Comparison of ENCODE assay signal across 9 mouse cellular contexts in the genomic region with DNA sequence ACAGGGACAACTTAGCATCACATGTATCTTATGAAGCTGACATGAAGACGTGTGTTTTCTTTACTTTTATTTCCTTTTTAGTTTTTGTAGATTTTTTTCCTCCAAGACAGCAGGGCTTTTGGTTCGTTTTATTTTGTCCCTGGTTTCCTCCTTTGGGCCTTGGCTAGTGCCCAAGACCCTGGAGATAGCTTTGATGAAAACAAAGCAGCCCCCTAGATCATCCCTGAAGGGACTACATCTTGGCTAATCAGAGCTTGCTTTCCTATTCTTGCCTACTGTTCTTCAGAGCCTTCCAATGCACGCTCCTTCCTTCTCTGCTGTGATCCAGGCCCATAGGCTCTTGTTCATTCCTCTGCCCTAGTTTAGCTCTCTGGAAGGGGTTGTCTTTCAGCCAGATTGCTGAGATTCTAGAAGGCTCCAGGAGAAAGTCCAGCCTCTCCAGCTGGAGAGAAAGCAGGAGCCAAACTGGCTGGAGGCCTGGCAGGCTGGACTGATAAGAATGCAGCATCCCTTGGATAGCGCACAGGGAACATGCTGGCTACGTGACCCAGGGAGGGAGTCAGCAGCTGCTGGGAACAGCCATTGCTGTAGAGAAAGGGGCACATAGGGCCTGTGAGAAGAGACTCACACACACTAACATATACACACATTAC. TPM values are rescaled to one million over a fixed set of nuclear protein-coding genes. Genes with fewer than 3 reads are reported as not detected.
DNase-seq lines count a peak whose midpoint lies in the region; ATAC-seq and TF ChIP-seq lines count a peak whose summit lies in the region.
"Had no signal": no experiment of that assay in that cellular context is flagged by ENCODE, and none has a peak within 500 bp of the region (broad histone marks: within the 10 kb centered on the region; RNA-seq: fewer than 3 reads in every experiment).

No protein-coding gene starts in this region.

- no peaks in the 10 kb centered on the region for H3K27me3 ChIP-seq in intestine, postnatal 0 days (replicated peaks; ENCODE audit: control insufficient read depth, insufficient read depth, low read length)
- no peaks in the 10 kb centered on the region for H3K27me3 ChIP-seq in lung, embryonic 15.5 days

- H3K4me2 ChIP-seq in intestine, postnatal 0 days (replicated peaks; ENCODE audit: low read depth): no peak overlapping the region
- H3K4me2 ChIP-seq in lung, embryonic 15.5 days: no peak overlapping the region

- no peak for TF ChIP-seq CTCF in layer of hippocampus, adult 2 months (conservative IDR thresholded peaks at IDR 0.05)
- TF ChIP-seq CTCF in intestine, postnatal 0 days (IDR thresholded peaks at IDR 0.05; ENCODE audit: low read depth): no peak

- H3K27ac ChIP-seq in layer of hippocampus, adult 2 months: peak overlapping the region; percentile 76
- 0 out of 2 replicates have a peak overlapping the region, but pooled peaks have one; percentile 11 for H3K27ac ChIP-seq in intestine, postnatal 0 days (ENCODE audit: low read depth, low read length)
- peak overlapping the region; percentile 95 for H3K27ac ChIP-seq in lung, embryonic 15.5 days

- no peak overlapping the region for H3K4me3 ChIP-seq in layer of hippocampus, adult 2 months
- H3K4me3 ChIP-seq in intestine, postnatal 0 days (ENCODE audit: low read depth, low read length): no peak overlapping the region
- no peak overlapping the region for H3K4me3 ChIP-seq in lung, embryonic 15.5 days

- no peaks in the 10 kb centered on the region for H3K36me3 ChIP-seq in intestine, postnatal 0 days (ENCODE audit: control insufficient read depth, insufficient read depth)
- H3K36me3 ChIP-seq in lung, embryonic 15.5 days: no peaks in the 10 kb centered on the region

- no peaks in the 10 kb centered on the region for H3K9me3 ChIP-seq in intestine, postnatal 0 days (ENCODE audit: control insufficient read depth)
- H3K9me3 ChIP-seq in lung, embryonic 15.5 days: no peaks in the 10 kb centered on the region

- 67% methylated on average over 5 of the region's 5 CpGs for WGBS in intestine, postnatal 0 days
- 41% methylated on average over 5 of the region's 5 CpGs for WGBS in lung, embryonic 15.5 days

- no peak for ATAC-seq in intestine, postnatal 0 days
- peak; percentile 91 for ATAC-seq in lung, embryonic 15.5 days (ENCODE audit: borderline replicate concordance, extremely low read depth, low FRiP score, low TSS enrichment)

- no peak overlapping the region for H3K9ac ChIP-seq in intestine, postnatal 0 days (ENCODE audit: low read depth, low read length)
- H3K9ac ChIP-seq in lung, embryonic 15.5 days: no peak overlapping the region

- H3K4me1 ChIP-seq in intestine, postnatal 0 days (replicated peaks; ENCODE audit: control insufficient read depth, insufficient read depth, low read length): no peaks in the 10 kb centered on the region; the same call in 1 of the 2 replicates
- H3K4me1 ChIP-seq in lung, embryonic 15.5 days: peaks cover 21% of the 10 kb centered on the region

- DNase-seq in layer of hippocampus, adult 2 months (ENCODE audit: low spot score in 2 of 2): peak in 1 of 2 experiments; percentile 58
- DNase-seq in layer of hippocampus, postnatal 36 days: no peak
- DNase-seq in brain, adult 2 months (ENCODE audit: low read depth, low spot score): peak; percentile 98
- peak; percentile 81 for DNase-seq in gastrocnemius, postnatal 10 days
- DNase-seq in urinary bladder, postnatal 25 days (ENCODE audit: low spot score): peak; percentile 53
- no peak for DNase-seq in T-cell, adult 2 months (ENCODE audit: low spot score)

RNA-seq across cellular contexts. Expression of gene G0s2, which starts 42.8 kb away (rescaled TPM):
- 10 to 100 TPM in 1 of 2 experiments, 1 to 10 TPM in 1; 8.5 to 10.0 TPM for total RNA-seq in layer of hippocampus, adult 2 months (2021)
- total RNA-seq in layer of hippocampus, postnatal 36 days (2021): 10 to 100 TPM in 1 of 2 experiments, 1 to 10 TPM in 1; 6.7 to 10.2 TPM
- 10 to 100 TPM; 24.8 to 30.4 TPM for total RNA-seq in gastrocnemius, postnatal 10 days (2021)
- polyA plus RNA-seq in intestine, postnatal 0 days (2015; fragmentation: Nextera tagmentation; extraction: Ambion mirVana): 10.1 and 11.7 TPM in 2 replicates
- polyA plus RNA-seq in lung, embryonic 15.5 days (2015; fragmentation: Nextera tagmentation; extraction: Ambion mirVana): 148 and 169 TPM in 2 replicates

RNA-seq across cellular contexts. Expression of gene Hsd11b1, which starts 52.0 kb away (rescaled TPM):
- total RNA-seq in layer of hippocampus, adult 2 months (2021): 10 to 100 TPM; 42.9 to 52.8 TPM
- total RNA-seq in layer of hippocampus, postnatal 36 days (2021): 10 to 100 TPM; 45.1 to 47.1 TPM
- 1 to 10 TPM; 4.0 to 4.3 TPM for total RNA-seq in gastrocnemius, postnatal 10 days (2021)
- polyA plus RNA-seq in intestine, postnatal 0 days (2015; fragmentation: Nextera tagmentation; extraction: Ambion mirVana): 2.7 and 3.2 TPM in 2 replicates
- 19.3 and 27.1 TPM in 2 replicates for polyA plus RNA-seq in lung, embryonic 15.5 days (2015; fragmentation: Nextera tagmentation; extraction: Ambion mirVana)

RNA-seq across cellular contexts. Expression of gene Camk1g, which starts 54.3 kb away (rescaled TPM):
- 10 to 100 TPM; 23.6 to 24.4 TPM for total RNA-seq in layer of hippocampus, adult 2 months (2021)
- total RNA-seq in layer of hippocampus, postnatal 36 days (2021): 10 to 100 TPM; 23.5 to 26.6 TPM
- total RNA-seq in gastrocnemius, postnatal 10 days (2021): under 1 TPM; 0.42 to 0.47 TPM
- polyA plus RNA-seq in intestine, postnatal 0 days (2015; fragmentation: Nextera tagmentation; extraction: Ambion mirVana): 0.93 and 1.0 TPM in 2 replicates
- polyA plus RNA-seq in lung, embryonic 15.5 days (2015; fragmentation: Nextera tagmentation; extraction: Ambion mirVana): 36.8 and 38.8 TPM in 2 replicates
- total RNA-seq: ES-E14 had no signal

Comparison
In these comparisons a context has a peak if more than half of its experiments do, and no peak if none do; other contexts are left out.
1. DNase-seq: peak in brain, adult 2 months (single experiment), gastrocnemius, postnatal 10 days (single experiment) and urinary bladder, postnatal 25 days (single experiment); none in layer of hippocampus, postnatal 36 days (0 of 2) and T-cell, adult 2 months (single experiment).
2. H3K27ac ChIP-seq: peak in every context shown above with its lines; median percentile 95 in lung, embryonic 15.5 days; 76 in layer of hippocampus, adult 2 months; 11 in intestine, postnatal 0 days.
3. RNA of gene Hsd11b1, which starts 52.0 kb away (total RNA-seq): 42.9 to 52.8 TPM in layer of hippocampus, adult 2 months and 45.1 to 47.1 TPM in layer of hippocampus, postnatal 36 days; 4.0 to 4.3 TPM in gastrocnemius, postnatal 10 days; every median in the first group is over 4 times any median in the second.
4. RNA of gene Camk1g, which starts 54.3 kb away (total RNA-seq): 23.5 to 26.6 TPM in layer of hippocampus, postnatal 36 days and 23.6 to 24.4 TPM in layer of hippocampus, adult 2 months; 0.42 to 0.47 TPM in gastrocnemius, postnatal 10 days; every median in the first group is over 10 times any median in the second.